Mouse (Mus musculus): ENCODE results near the gene Gm20458. TPM values are rescaled to one million over a fixed set of nuclear protein-coding genes. Genes with fewer than 3 reads are reported as not detected.

The Gm20458 gene
- polyA plus RNA-seq, 1 experiment from 2014 or later, result 6.5 TPM

GRCm38 (mm10) chr2:164426121-164426520 is 34.6 kb upstream of the Gm20458 start:
- no peak for ATAC-seq (ENCODE audit: low FRiP score, low read depth)
- no peak overlapping the region for H3K4me2 ChIP-seq (replicated peaks)
- H3K27me3 ChIP-seq (replicated peaks), result no peaks in the 10 kb centered on the region
- H3K4me1 ChIP-seq, result no peaks in the 10 kb centered on the region
- H3K36me3 ChIP-seq, result no peaks in the 10 kb centered on the region
- WGBS, result 29% methylated on average over 12 of the region's 12 CpGs
- H3K27ac ChIP-seq, result no peak overlapping the region
- H3K4me3 ChIP-seq, result no peak overlapping the region
- H3K9me3 ChIP-seq, result no peaks in the 10 kb centered on the region
- H3K9ac ChIP-seq, result no peak overlapping the region

DNA sequence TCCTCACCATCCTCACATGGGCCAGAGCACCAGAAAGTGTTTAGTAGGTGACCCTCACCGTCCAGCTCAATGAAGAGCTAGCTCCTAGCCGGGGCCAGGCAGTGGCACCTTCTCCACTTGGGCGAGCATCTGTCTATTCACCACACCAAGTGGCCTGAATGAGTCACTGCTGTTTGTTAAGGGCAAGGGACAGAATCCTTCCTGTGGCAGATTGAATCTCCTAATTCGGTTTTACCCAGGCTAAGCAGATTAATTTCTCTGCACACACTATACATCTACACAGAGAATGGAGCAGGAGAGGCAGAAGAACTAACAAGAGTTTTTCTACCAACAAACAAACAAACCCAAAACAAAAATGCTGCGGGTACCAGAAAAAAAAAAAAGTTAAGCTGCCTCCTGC is 33.8 kb upstream of the Gm20458 start:
- ATAC-seq (ENCODE audit: low FRiP score, low read depth), result no peak
- Histone ChIP-seq H3K9me3 (no peaks in the 10 kb centered on the region), H3K4me3 (no peak overlapping the region), H3K9ac (no peak overlapping the region), H3K27ac (no peak overlapping the region), H3K27me3 (replicated peaks) (no peaks in the 10 kb centered on the region), H3K4me2 (replicated peaks) (no peak overlapping the region), H3K36me3 (no peaks in the 10 kb centered on the region), H3K4me1 (no peaks in the 10 kb centered on the region)
- WGBS, result 87% methylated on average over 5 of the region's 5 CpGs

GRCm38 (mm10) chr2:164428451-164428850 is 32.3 kb upstream of the Gm20458 start:
- ATAC-seq (ENCODE audit: low FRiP score, low read depth), result no peak

GRCm38 (mm10) chr2:164429881-164430615 is 30.7 kb upstream of the Gm20458 start:
- no peak overlapping the region for H3K27ac ChIP-seq
- no peaks in the 10 kb centered on the region for H3K27me3 ChIP-seq (replicated peaks)
- no peak overlapping the region for H3K4me2 ChIP-seq (replicated peaks)
- H3K36me3 ChIP-seq, result no peaks in the 10 kb centered on the region
- H3K4me3 ChIP-seq, result no peak overlapping the region
- no peak for ATAC-seq (ENCODE audit: low FRiP score, low read depth)
- WGBS, result 41% methylated on average over 15 of the region's 15 CpGs
- no peaks in the 10 kb centered on the region for H3K9me3 ChIP-seq
- H3K9ac ChIP-seq, result no peak overlapping the region
- peaks cover 8% of the 10 kb centered on the region; the same call in 1 of the 2 replicates for H3K4me1 ChIP-seq

More at GRCm38 (mm10) chr2:164428451-164428850, 32.3 kb upstream of the Gm20458 start:
- no peak overlapping the region for H3K27ac ChIP-seq
- no peaks in the 10 kb centered on the region for H3K9me3 ChIP-seq
- WGBS, result 35% methylated on average over 5 of the region's 5 CpGs
- H3K36me3 ChIP-seq, result no peaks in the 10 kb centered on the region
- no peak overlapping the region for H3K4me3 ChIP-seq
- H3K9ac ChIP-seq, result no peak overlapping the region
- no peaks in the 10 kb centered on the region for H3K27me3 ChIP-seq (replicated peaks)
- no peak overlapping the region for H3K4me2 ChIP-seq (replicated peaks)
- peaks cover 8% of the 10 kb centered on the region; the same call in 1 of the 2 replicates for H3K4me1 ChIP-seq

DNA sequence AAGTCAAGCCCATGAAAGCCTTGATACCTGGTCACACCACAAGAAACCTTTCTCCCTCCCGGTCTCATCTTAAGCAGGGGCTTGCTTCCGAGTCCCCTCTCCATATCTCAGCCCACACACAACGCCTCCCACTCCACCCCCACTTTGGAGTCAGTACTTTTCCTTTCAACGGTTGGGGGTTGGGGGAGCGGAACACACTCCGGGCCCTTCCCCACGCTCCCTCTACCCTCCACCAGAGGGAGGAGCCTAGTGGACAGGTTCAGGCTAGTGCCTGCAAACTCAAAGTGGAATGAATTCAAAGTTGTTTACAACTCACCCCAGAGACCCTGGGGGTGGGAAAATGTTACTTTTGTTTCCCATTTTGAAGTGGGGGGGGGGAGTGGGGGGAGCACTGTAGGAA is 30.1 kb upstream of the Gm20458 start:
- no peak overlapping the region for H3K4me3 ChIP-seq
- no peak overlapping the region for H3K4me2 ChIP-seq (replicated peaks)
- no peak overlapping the region for H3K9ac ChIP-seq
- no peak overlapping the region for H3K27ac ChIP-seq
- H3K4me1 ChIP-seq, result peaks cover 8% of the 10 kb centered on the region; the same call in 1 of the 2 replicates
- WGBS, result 13% methylated on average over 7 of the region's 7 CpGs
- H3K9me3 ChIP-seq, result no peaks in the 10 kb centered on the region
- no peaks in the 10 kb centered on the region; the same call in 1 of the 2 replicates for H3K27me3 ChIP-seq (replicated peaks)
- no peak for ATAC-seq (ENCODE audit: low FRiP score, low read depth)
- no peaks in the 10 kb centered on the region for H3K36me3 ChIP-seq

GRCm38 (mm10) chr2:164431676-164432465 is 28.9 kb upstream of the Gm20458 start:
- Histone ChIP-seq H3K9ac (no peak overlapping the region), H3K36me3 (no peaks in the 10 kb centered on the region), H3K4me1 (peaks cover 8% of the 10 kb centered on the region; the same call in 1 of the 2 replicates), H3K9me3 (no peaks in the 10 kb centered on the region), H3K27ac (no peak overlapping the region), H3K4me3 (no peak overlapping the region), H3K4me2 (replicated peaks) (no peak overlapping the region), H3K27me3 (replicated peaks) (no peaks in the 10 kb centered on the region; the same call in 1 of the 2 replicates)
- no peak for ATAC-seq (ENCODE audit: low FRiP score, low read depth)
- 65% methylated on average over 9 of the region's 9 CpGs for WGBS

GRCm38 (mm10) chr2:164432541-164433191 is 28.1 kb upstream of the Gm20458 start:
- ATAC-seq (ENCODE audit: low FRiP score, low read depth), result no peak
- no peak overlapping the region for H3K4me2 ChIP-seq (replicated peaks)
- no peak overlapping the region for H3K9ac ChIP-seq
- H3K27ac ChIP-seq, result no peak overlapping the region
- H3K4me1 ChIP-seq, result peaks cover 8% of the 10 kb centered on the region; the same call in 1 of the 2 replicates
- no peaks in the 10 kb centered on the region for H3K9me3 ChIP-seq
- H3K36me3 ChIP-seq, result no peaks in the 10 kb centered on the region
- 37% methylated on average over 22 of the region's 22 CpGs for WGBS
- no peak overlapping the region for H3K4me3 ChIP-seq
- H3K27me3 ChIP-seq (replicated peaks), result no peaks in the 10 kb centered on the region; the same call in 1 of the 2 replicates

GRCm38 (mm10) chr2:164433278-164433895 is 27.4 kb upstream of the Gm20458 start:
- peaks cover 8% of the 10 kb centered on the region; the same call in 1 of the 2 replicates for H3K4me1 ChIP-seq
- no peaks in the 10 kb centered on the region for H3K36me3 ChIP-seq
- H3K9ac ChIP-seq, result no peak overlapping the region
- no peaks in the 10 kb centered on the region for H3K9me3 ChIP-seq
- no peak overlapping the region for H3K27ac ChIP-seq
- H3K4me3 ChIP-seq, result no peak overlapping the region
- ATAC-seq (ENCODE audit: low FRiP score, low read depth), result no peak
- H3K4me2 ChIP-seq (replicated peaks), result no peak overlapping the region
- WGBS, result 91% methylated on average over 9 of the region's 9 CpGs
- H3K27me3 ChIP-seq (replicated peaks), result no peaks in the 10 kb centered on the region; the same call in 1 of the 2 replicates

GRCm38 (mm10) chr2:164434681-164435080 is 26.1 kb upstream of the Gm20458 start:
- no peak for ATAC-seq (ENCODE audit: low FRiP score, low read depth)
- peaks cover 8% of the 10 kb centered on the region; the same call in 1 of the 2 replicates for H3K4me1 ChIP-seq
- no peak overlapping the region for H3K9ac ChIP-seq
- H3K27me3 ChIP-seq (replicated peaks), result no peaks in the 10 kb centered on the region; the same call in 1 of the 2 replicates
- H3K36me3 ChIP-seq, result no peaks in the 10 kb centered on the region
- WGBS, result 64% methylated on average over 3 of the region's 3 CpGs
- H3K4me2 ChIP-seq (replicated peaks), result no peak overlapping the region
- H3K4me3 ChIP-seq, result no peak overlapping the region
- no peak overlapping the region for H3K27ac ChIP-seq
- H3K9me3 ChIP-seq, result no peaks in the 10 kb centered on the region

- Histone ChIP-seq H3K9me3 (no peaks in the 10 kb centered on the region), H3K4me2 (replicated peaks) (no peak overlapping the region), H3K4me1 (peaks cover 8% of the 10 kb centered on the region; the same call in 1 of the 2 replicates), H3K9ac (no peak overlapping the region), H3K36me3 (no peaks in the 10 kb centered on the region), H3K27ac (no peak overlapping the region), H3K27me3 (replicated peaks) (no peaks in the 10 kb centered on the region; the same call in 1 of the 2 replicates), H3K4me3 (no peak overlapping the region)
- ATAC-seq (ENCODE audit: low FRiP score, low read depth), result no peak
- 53% methylated on average over 5 of the region's 5 CpGs for WGBS
Observed at GRCm38 (mm10) chr2:164435216-164436090, 25.3 kb upstream of the Gm20458 start.

Measured in neural tube, embryonic 12.5 days (tissue).